Mouse (Mus musculus): ENCODE measurements at regions not wholly inside any gene's neighbourhood (a gene's known extent, or its start where the extent isn't known, plus 50 kb on each side); places are given as distances from the start of the nearest gene placed in this dataset.

GRCm38 (mm10) chr2:174858011-174858834, 97.8 kb downstream of the Edn3 start:
- TF ChIP-seq CTCF (IDR thresholded peaks at IDR 0.05; ENCODE audit: borderline replicate concordance, insufficient read depth, low read length) (peak; percentile 37; the same call in 1 of the 2 replicates), POLR2A (IDR thresholded peaks at IDR 0.05; ENCODE audit: low read depth, low read length) (no peak)
